Mouse (Mus musculus) kidney, postnatal 0 days (tissue): ENCODE measurements around the gene Gm49354. TPM values are rescaled to one million over a fixed set of nuclear protein-coding genes. Genes with fewer than 3 reads are reported as not detected.
A peak's percentile ranks its signal among the peaks of the same experiment; 100 is the strongest.
"Not testable (repeated sequence)": the region's sequence is repeated elsewhere in the genome, so short reads cannot be mapped to it uniquely, and the experiment has no call there.

ENCODE experiments used
- ATAC-seq: fragments of 200-750 bp; cut with Nextera tagmentation; replicated peaks from 2 replicates; pipeline ENCODE4 v1.8.0; 2017; ENCODE audit warnings: low read depth, moderate number of reproducible peaks, moderate TSS enrichment, moderate library complexity; ENCODE audit not compliant: low FRiP score
- DNase-seq: peaks from one replicate; pipeline ENCODE4 v3.0.0-alpha.2; 2016; ENCODE audit warnings: low spot score
- H3K27ac ChIP-seq: fragments of 300-500 bp; sonication (generic); 2 replicates; pipeline ENCODE4 v1.5.1; 2014; ENCODE audit warnings: mild to moderate bottlenecking
- H3K27me3 ChIP-seq: fragments of 300-500 bp; sonication (generic); 2 replicates; pipeline ENCODE4 v1.6.1; 2014; ENCODE audit warnings: low read length, mixed read lengths; ENCODE audit not compliant: insufficient read depth
- H3K36me3 ChIP-seq: fragments of 300-500 bp; sonication (generic); 2 replicates; pipeline ENCODE4 v1.6.1; 2014; ENCODE audit warnings: low read length, mixed read lengths; ENCODE audit not compliant: insufficient read depth
- H3K4me1 ChIP-seq: fragments of 300-500 bp; sonication (generic); replicated peaks from 2 replicates; pipeline ENCODE4 v1.6.1; 2014; ENCODE audit warnings: antibody characterized with exemption, low read length, mixed read lengths; ENCODE audit not compliant: insufficient read depth
- H3K4me2 ChIP-seq: fragments of 300-500 bp; sonication (generic); 2 replicates; pipeline ENCODE4 v1.6.1; 2014; ENCODE audit warnings: mild to moderate bottlenecking, low read length, moderate library complexity, mixed read lengths
- H3K4me3 ChIP-seq: fragments of 300-500 bp; sonication (generic); replicated peaks from 2 replicates; pipeline ENCODE4 v1.5.1; 2014; ENCODE audit warnings: low read depth, low read length
- H3K9ac ChIP-seq: fragments of 300-500 bp; sonication (generic); 2 replicates; pipeline ENCODE4 v1.6.1; 2014; ENCODE audit warnings: low read depth, low read length
- H3K9me3 ChIP-seq: fragments of 300-500 bp; sonication (generic); replicated peaks from 2 replicates; pipeline ENCODE4 v1.6.1; 2016; ENCODE audit warnings: low read length, inconsistent platforms, mixed read lengths
- CTCF ChIP-seq: IDR thresholded peaks from 2 replicates; pipeline ENCODE4 v1.5.1; 2016; ENCODE audit warnings: antibody characterized with exemption, low read depth, mild to moderate bottlenecking, moderate library complexity
- WGBS: fragments of 180-500 bp; shearing (Covaris S2); extraction: QIAGEN DNeasy Blood & Tissue Kit; methylation state at CpG from one replicate; pipeline ENCODE4 v1.1.7; 2014; 5-methylcytosine and 5-hydroxymethylcytosine counted together
- polyA plus RNA-seq: library from polyadenylated mRNA; unstranded; fragments of >200 nt; fragmentation: Nextera tagmentation; extraction: Ambion mirVana; gene quantifications from 2 replicates; pipeline ENCODE4 v1.2.1, GENCODE M21; 2015

Gene Gm49354
- polyA plus RNA-seq, 1 experiment from 2014 or later: not detected

DNA sequence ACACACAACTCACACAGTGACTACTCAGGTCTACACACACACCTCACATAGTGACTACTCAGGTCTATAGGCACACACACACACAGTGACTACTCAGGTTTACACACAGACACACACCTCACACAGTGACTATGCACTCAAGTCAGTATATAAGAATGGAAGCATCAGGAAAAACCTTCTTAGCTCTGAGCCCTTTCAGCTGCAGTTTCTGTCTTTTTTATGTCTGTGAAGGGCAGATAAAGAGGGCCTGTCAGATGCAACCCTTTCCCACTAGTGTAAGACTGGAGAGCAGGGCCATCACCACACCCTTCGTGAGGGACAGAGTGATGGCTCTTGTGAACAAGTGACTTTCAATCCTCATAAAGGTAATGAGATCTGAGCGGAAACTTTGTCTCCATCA, 43.6 kb downstream of the Gm49354 start:
- Histone ChIP-seq H3K4me2 (no peak overlapping the region), H3K27ac (no peak overlapping the region), H3K36me3 (no peaks in the 10 kb centered on the region), H3K4me1 (no peaks in the 10 kb centered on the region), H3K9me3 (no peaks in the 10 kb centered on the region), H3K27me3 (no peaks in the 10 kb centered on the region), H3K4me3 (no peak overlapping the region), H3K9ac (no peak overlapping the region)
- DNase-seq (no peak), ATAC-seq (no peak)
- no peak for TF ChIP-seq CTCF
- 79% methylated on average over 2 of the region's 2 CpGs for WGBS

DNA sequence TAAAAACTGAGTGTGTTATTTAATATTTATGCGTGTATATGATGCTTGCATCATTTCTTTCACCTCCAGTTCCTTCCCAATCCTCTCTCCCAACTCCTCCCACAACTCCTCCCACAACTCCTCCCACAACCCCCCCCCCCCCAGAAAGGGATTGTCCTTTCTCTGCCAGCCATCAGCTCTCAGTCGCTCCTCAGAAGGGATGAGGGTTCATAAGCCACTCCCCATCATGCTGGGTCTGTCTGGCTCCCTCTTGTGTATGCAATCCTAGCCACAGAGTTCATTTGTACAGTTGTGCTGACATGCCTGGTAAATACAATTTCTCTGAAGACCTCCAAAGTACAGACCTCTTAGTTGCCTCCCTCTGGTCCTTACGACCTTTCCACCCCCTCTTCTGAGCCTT, 46.9 kb downstream of the Gm49354 start:
- no peaks in the 10 kb centered on the region for H3K4me1 ChIP-seq
- H3K9me3 ChIP-seq: no peaks in the 10 kb centered on the region
- no peaks in the 10 kb centered on the region for H3K36me3 ChIP-seq
- WGBS: 27% methylated on average over 3 of the region's 3 CpGs
- DNase-seq (peak; percentile 83), ATAC-seq (no peak; the same call in 1 of the 2 replicates)
- H3K9ac ChIP-seq: no peak overlapping the region
- peak; percentile 55; the same call in 1 of the 2 replicates for TF ChIP-seq CTCF
- H3K4me3 ChIP-seq: no peak overlapping the region
- H3K4me2 ChIP-seq: no peak overlapping the region
- H3K27me3 ChIP-seq: no peaks in the 10 kb centered on the region
- no peak overlapping the region for H3K27ac ChIP-seq

DNA sequence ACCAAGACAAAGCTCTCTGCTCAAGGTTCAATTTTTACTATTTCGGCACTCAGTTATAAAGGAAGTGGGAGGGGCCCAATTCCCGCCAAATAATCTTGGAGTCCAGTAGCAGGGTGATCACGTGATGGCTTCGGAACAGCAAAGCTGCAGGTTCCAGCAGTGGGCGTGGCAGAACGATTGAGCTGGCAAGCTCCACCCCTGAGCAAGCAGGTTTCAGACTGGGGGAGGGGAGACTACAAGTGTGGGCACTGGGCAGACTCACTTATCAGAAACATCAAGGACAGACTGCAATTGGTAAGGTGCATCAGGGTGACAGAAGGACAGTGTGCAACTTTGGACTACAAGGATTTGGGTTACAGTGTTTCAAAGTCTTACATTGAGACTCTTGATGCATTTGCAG, 47.7 kb downstream of the Gm49354 start:
- not testable (repeated sequence) for H3K4me2 ChIP-seq, H3K9me3 ChIP-seq, ATAC-seq, H3K9ac ChIP-seq, H3K36me3 ChIP-seq, H3K27ac ChIP-seq, H3K27me3 ChIP-seq, H3K4me1 ChIP-seq, DNase-seq, H3K4me3 ChIP-seq
- WGBS: 30% methylated on average over 6 of the region's 6 CpGs

DNA sequence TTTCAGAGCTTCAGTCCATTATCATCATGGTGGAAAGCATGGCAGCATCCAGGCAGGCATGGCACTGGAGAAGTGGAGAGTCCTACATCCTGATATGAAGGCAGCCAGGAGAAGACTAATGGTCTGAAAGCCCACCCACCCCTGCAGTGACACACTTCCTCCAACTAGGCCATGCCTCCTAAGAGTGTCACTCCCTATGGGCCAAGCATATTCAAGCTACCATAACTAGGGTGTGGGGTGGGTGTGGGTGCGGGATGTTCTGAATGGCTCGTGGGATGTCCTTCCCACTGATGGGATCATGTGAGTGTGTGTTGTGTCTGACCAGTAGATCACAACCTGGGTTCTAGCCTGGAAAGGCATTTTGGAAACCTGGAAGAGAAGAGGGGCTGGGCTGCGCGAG, 48.1 kb downstream of the Gm49354 start:
- H3K27ac ChIP-seq: no peak overlapping the region
- TF ChIP-seq CTCF: no peak
- DNase-seq: no peak
- H3K9me3 ChIP-seq: no peaks in the 10 kb centered on the region
- no peak overlapping the region for H3K4me3 ChIP-seq
- no peak overlapping the region for H3K9ac ChIP-seq
- H3K36me3 ChIP-seq: no peaks in the 10 kb centered on the region
- ATAC-seq: no peak
- H3K27me3 ChIP-seq: no peaks in the 10 kb centered on the region
- H3K4me1 ChIP-seq: no peaks in the 10 kb centered on the region
- H3K4me2 ChIP-seq: no peak overlapping the region
- 91% methylated on average over 2 of the region's 4 CpGs for WGBS

DNA sequence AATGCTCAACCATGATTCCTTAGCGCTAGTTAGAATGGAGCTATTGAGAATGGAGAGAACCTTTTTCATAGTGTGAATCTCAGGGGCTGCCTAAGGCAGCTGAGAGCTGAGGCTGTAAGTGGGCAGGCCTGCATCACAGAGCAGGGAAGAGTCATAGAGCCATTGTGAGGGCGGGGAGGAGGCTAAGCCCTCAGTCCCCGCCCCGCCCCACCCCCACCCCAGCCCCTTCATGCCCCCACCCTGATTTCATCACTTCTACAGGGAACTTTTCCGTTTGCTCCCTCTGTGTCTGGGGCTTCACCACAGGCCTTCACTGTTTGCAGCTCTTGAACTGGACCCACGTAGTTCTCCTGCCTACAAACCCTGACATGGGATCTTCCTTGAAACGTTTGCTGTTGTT, 50.4 kb downstream of the Gm49354 start, which contains the start of gene Spata31d1d:
Gene Spata31d1d (minus strand): TSS at position 101 of the 400 bp plus-strand sequence.
- Histone ChIP-seq H3K27ac (no peak within 1 kb of the TSS), H3K27me3 (no peaks in the 10 kb centered on the region), H3K4me2 (no peak within 1 kb of the TSS), H3K9me3 (no peaks in the 10 kb centered on the region), H3K4me3 (no peak within 1 kb of the TSS), H3K36me3 (no peaks in the 10 kb centered on the region), H3K4me1 (no peaks in the 10 kb centered on the region), H3K9ac (no peak within 1 kb of the TSS)
- no peak for TF ChIP-seq CTCF
- WGBS: 40% methylated on average over 7 of the region's 7 CpGs
- no peak for DNase-seq
- no peak for ATAC-seq

DNA sequence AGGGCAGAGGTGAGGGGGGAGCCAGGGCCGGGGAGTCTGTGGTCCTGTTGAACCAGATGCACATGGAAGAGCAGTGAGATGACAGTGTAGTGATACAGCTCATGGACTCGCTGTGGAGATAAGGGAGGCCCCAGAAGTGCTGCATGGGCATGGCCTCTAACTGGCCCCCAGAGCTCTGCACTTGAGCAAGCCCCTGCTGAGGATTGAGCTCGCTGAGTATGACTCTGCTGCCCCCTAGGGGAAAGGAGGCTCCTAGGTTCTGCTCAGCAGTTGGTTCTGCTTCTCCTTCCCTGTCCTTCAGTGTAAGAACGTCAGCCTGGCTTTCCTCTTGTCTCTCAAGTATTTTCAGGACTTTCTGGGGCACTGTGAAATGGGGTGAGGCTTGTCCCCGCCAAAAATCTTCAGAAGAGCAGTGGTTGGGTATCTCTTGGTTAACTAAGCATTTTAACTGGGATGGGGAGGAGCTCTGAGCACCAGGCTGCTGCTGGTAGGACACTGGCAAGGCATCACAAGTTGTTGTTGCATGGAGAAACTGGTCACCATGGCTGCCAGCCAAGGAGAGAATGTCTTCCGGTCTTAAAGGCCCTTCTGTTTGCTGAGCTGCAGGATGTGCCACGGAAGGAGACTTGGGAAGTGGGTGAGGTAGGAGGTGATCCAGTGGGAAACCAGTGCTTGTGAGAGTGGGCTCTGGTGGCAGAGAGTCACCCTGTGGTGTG, 53.5 kb downstream of the Gm49354 start:
- Histone ChIP-seq H3K4me2 (no peak overlapping the region), H3K9ac (no peak overlapping the region), H3K4me1 (peaks cover 5% of the 10 kb centered on the region; the same call in 1 of the 2 replicates), H3K4me3 (no peak overlapping the region), H3K27ac (no peak overlapping the region), H3K9me3 (no peaks in the 10 kb centered on the region), H3K27me3 (no peaks in the 10 kb centered on the region), H3K36me3 (no peaks in the 10 kb centered on the region)
- 24% methylated on average over 7 of the region's 7 CpGs for WGBS
- TF ChIP-seq CTCF: peak; percentile 97
- DNase-seq (peak; percentile 94), ATAC-seq (peak; percentile 86)
